Mouse (Mus musculus) retina, postnatal 1 day (tissue): ENCODE measurements around the gene Uox.

Source experiments
- DNase-seq: peaks from one replicate; pipeline ENCODE4 v3.0.0-alpha.2; 2012

The Uox gene

DNA sequence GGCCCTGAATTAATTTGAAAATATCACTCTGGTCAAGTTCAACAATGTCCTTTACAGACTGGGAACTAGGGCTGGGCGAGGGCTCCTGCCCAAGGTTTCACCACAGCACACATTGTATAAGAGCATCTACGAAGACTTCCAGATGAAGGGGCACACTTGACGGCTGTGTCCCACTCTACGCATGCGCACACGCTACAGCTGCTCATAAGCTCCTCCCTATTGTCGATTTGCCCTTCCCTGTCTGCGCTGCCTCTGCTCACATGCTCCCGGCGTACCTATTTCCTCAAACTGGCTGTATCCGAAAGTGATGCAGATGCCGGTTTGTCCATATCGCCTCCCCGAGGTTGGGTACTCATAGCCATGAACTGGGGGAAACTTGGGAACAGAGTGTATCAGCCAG is 16.4 kb downstream of the Uox start:
- no peak for DNase-seq

GRCm38 (mm10) chr3:146589523-146589922 is 19.3 kb downstream of the Uox start:
- no peak for DNase-seq

DNA sequence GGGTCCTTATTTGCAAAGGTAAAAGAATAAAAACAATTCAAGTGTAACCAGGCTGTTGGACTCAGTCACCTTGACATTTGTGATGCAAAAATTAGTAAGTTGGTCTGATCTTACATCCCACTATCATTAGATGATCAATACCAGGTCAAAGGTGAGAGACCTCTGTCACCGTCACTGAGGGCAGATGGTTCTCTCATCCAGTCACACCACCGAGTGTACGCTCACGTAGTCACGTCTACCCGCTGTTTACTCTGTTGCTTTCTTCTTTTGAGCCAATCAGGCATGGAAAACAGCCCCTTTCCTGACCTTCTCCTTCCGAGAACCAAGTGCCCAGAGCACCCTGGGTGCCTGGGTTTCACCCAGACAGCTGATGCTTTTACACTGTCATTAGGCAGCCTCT is 20.9 kb downstream of the Uox start:
- DNase-seq, result no peak

GRCm38 (mm10) chr3:146591601-146592000 is 21.4 kb downstream of the Uox start:
- no peak for DNase-seq

GRCm38 (mm10) chr3:146595440-146595839 is 25.2 kb downstream of the Uox start:
- DNase-seq, result no peak

DNA sequence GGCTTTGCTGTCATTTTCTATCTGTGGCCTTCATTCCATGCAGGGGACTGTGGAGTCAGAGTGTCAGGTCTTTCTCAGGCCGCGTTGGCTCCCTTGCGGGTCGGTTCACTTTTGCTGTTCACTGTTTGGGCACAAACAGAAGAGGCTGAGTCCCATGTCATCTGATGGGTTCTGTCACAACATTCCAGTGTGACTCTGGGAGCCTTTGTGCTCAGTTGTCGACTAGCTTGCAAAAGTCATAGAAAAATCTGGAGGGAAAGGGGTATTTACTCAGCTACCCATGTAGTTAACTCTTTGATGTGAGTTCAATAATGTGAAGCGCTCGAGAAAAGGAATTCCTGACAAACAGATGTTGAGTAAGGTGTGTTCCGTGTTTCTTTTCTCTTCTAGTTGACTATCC is 26.2 kb downstream of the Uox start:
- DNase-seq, result no peak

GRCm38 (mm10) chr3:146596864-146597263 is 26.6 kb downstream of the Uox start:
- no peak for DNase-seq

DNA sequence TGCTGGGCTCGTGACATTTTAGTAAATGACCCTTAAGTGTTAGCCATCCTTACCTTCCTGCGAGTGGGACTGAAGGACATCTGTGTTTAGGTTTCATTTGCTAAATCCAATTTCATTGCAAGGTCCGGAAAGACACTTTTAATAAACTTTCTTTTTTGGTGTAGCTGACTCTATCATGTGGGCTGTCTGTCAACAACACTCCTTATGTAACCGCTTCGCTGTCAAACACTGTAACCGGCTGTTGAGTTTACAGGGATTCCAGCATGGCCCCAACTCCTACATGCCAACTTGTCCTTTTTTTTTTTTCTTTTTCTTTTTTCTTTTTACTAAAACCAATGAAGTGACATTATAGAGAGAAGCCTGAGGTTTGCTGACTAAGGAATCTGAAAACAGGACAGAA is 28.2 kb downstream of the Uox start:
- no peak for DNase-seq

GRCm38 (mm10) chr3:146599198-146599900 is 29.1 kb downstream of the Uox start:
- no peak for DNase-seq

DNA sequence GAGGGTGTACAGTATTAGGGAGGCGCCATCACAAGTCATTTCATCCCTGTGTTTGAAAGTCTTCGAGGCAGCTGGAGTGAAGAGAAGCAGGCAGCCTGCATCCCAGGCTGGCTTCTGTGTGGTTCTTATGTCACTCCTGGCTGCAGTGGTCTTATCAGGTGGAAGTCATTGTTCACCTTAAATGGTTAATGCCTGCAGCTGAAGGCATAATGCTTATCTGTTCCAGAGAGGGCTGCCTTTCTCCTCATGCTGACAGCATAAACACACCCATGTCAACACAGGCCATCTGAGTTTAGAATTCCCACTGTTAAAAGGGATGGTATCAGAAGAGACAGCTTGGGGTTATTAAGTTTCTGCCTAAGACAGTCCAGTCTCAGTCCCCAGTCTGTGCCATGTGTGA is 31.0 kb downstream of the Uox start:
- no peak for DNase-seq

GRCm38 (mm10) chr3:146602531-146602930 is 32.3 kb downstream of the Uox start:
- no peak for DNase-seq

DNA sequence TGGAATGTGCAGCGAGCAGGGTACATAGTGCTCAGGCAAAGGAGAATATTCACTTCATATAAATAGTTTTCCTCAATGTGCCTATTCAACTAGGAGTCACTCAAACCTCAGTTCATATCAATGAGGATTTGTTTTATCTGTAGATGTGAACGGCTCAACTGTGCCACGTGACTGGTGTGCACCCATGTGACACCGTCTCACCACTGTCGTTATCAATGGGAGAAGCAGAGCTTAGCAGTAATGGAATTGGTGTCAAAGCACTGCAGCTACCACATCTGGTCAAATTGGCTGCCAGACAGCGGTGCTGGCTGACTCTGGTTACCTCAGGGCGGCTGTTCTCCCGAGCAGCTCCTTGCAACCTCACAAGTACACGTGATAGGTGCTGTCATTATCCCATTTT is 34.4 kb downstream of the Uox start:
- DNase-seq, result no peak

GRCm38 (mm10) chr3:146607368-146607767 is 37.1 kb downstream of the Uox start:
- DNase-seq, result no peak

DNA sequence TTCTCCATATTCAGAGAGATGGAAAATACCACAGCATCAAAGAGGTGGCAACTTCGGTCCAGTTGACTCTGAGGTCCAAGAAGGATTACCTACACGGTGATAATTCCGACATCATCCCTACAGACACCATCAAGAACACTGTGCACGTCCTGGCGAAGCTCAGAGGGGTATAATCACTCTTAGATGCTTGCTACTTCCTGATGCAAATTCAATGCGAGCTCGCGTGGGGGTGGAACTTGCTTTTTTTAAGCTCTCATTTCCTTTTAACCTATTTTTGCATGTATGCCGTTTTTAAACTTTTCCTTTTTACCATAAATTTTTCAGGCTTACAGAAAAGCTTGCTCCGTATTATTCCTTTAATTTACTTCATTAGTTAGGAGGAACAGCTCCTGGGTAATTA is 40.1 kb downstream of the Uox start:
- DNase-seq, result no peak

- no peak for DNase-seq
Measured at GRCm38 (mm10) chr3:146611261-146611660, 41.0 kb downstream of the Uox start.

GRCm38 (mm10) chr3:146611821-146612220 is 41.6 kb downstream of the Uox start:
- no peak for DNase-seq

DNA sequence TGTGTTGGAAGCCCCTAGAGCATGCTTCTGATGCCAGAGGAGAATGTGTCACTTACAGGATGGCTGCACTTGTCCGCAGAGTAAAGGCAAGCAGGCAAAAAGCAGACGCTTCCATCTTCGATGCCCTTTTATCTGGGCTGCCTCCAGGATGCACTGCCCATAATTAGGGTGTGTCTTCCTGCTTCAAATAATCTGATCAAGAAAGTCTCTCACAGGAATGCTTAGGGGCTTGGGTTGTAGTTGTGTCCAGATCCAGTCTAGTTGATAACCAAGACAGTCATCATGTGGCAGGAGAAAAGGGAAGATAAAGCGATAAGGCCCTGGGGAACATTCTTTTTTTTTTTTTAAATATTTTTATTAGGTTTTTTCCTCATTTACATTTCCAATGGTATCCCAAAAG is 45.3 kb downstream of the Uox start, which contains the start of gene Dnase2b:
Gene Dnase2b, minus strand, starts transcription at position 101 of the 400 bp plus-strand sequence.
- DNase-seq, result no peak

GRCm38 (mm10) chr3:146616533-146617283 is 46.5 kb downstream of the Uox start:
- no peak for DNase-seq

GRCm38 (mm10) chr3:146617946-146618345 is 47.7 kb downstream of the Uox start:
- DNase-seq, result no peak

- DNase-seq, result no peak
Measured at GRCm38 (mm10) chr3:146618357-146618756, 48.1 kb downstream of the Uox start.

- no peak for DNase-seq
Measured at GRCm38 (mm10) chr3:146620101-146620500, 49.9 kb downstream of the Uox start.

DNA sequence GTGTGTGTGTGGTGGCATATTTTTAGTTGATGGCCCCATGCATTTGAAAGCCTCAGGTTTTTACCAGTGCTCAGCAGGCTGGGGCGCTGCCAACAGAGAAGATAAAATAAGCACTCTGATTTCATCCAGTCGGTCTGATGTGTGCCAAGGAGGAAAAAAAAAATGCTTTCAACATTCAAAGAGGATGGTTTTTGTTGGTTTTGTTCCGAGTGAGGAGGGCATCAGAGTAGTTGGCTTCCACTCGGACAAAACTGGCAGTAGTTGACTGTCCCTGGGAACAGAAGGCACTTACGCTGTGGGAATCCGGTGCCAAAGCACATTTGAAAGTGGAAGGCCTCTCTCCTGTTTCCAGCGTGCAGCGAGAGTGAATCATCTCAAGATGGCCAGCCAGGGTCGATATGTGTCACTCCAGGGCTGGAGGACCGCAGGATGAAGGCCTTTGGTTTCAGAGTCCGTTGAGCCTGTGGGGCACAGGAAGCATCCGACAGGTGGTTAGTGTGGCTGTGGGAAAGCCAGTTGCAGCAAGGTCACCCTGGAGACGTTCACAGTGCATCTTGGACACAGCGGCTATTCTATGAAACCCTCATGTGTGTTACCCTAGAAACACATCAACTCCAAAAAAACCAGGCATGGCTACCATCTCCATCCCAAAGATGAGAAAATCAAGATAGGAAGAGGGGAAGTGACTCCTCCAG is 50.5 kb downstream of the Uox start:
- DNase-seq, result no peak

GRCm38 (mm10) chr3:146621966-146622365 is 51.7 kb downstream of the Uox start:
- no peak for DNase-seq

- DNase-seq, result no peak
Measured at GRCm38 (mm10) chr3:146625766-146626165, 55.5 kb downstream of the Uox start.
